In genomic region chr1:135085296-135085871, GRCm38 (mm10) we compare ENCODE assay signal across 11 mouse cellular contexts. TPM values are rescaled to one million over a fixed set of nuclear protein-coding genes. Genes with fewer than 3 reads are reported as not detected.
DNase-seq lines count a peak whose midpoint lies in the region; ATAC-seq and TF ChIP-seq lines count a peak whose summit lies in the region.
"Had no signal": no experiment of that assay in that cellular context is flagged by ENCODE, and none has a peak within 500 bp of the region (broad histone marks: within the 10 kb centered on the region; RNA-seq: fewer than 3 reads in every experiment).

No protein-coding gene starts in this region.

- no peak overlapping the region for H3K4me3 ChIP-seq in heart, embryonic 13.5 days
- H3K4me3 ChIP-seq in ES-E14 (ENCODE audit: insufficient read depth in 1 of 2, low read depth in 1 of 2, low read length in 2 of 2, poor library complexity in 1 of 2, severe bottlenecking in 1 of 2): peak overlapping the region; percentile 31 to 46; a peak in 3 of 4 replicates
- H3K4me3 ChIP-seq in hindbrain, embryonic 11.5 days (ENCODE audit: low read depth, low read length): no peak overlapping the region
- H3K4me3 ChIP-seq: liver, embryonic 13.5 days had no signal

- no peak overlapping the region for H3K9ac ChIP-seq in heart, embryonic 13.5 days
- H3K9ac ChIP-seq in ES-E14 (ENCODE audit: insufficient read depth, low read depth, low read length, poor library complexity, severe bottlenecking): no peak overlapping the region
- no peak overlapping the region for H3K9ac ChIP-seq in hindbrain, embryonic 11.5 days (ENCODE audit: low read depth, low read length)
- H3K9ac ChIP-seq: liver, embryonic 13.5 days had no signal

- H3K4me1 ChIP-seq in heart, embryonic 13.5 days: peaks cover 17% of the 10 kb centered on the region
- peaks cover 3 to 8% of the 10 kb centered on the region in 2 experiments; a peak in 2 of 4 replicates for H3K4me1 ChIP-seq in ES-E14 (ENCODE audit: control insufficient read depth in 2 of 2, insufficient read depth in 2 of 2, low read length in 2 of 2, poor library complexity in 1 of 2)
- H3K4me1 ChIP-seq in hindbrain, embryonic 11.5 days (replicated peaks; ENCODE audit: control insufficient read depth, insufficient read depth, low read length): 0 out of 2 replicates have a peak, but pooled peaks cover 3% of the 10 kb centered on the region
- H3K4me1 ChIP-seq: liver, embryonic 13.5 days had no signal

- peak overlapping the region; percentile 12; the same call in 1 of the 2 replicates for H3K4me2 ChIP-seq in heart, embryonic 13.5 days
- H3K4me2 ChIP-seq in hindbrain, embryonic 11.5 days (replicated peaks; ENCODE audit: low read depth, low read length): 0 out of 2 replicates have a peak overlapping the region, but pooled peaks have one; percentile 9
- H3K4me2 ChIP-seq: liver, embryonic 13.5 days had no signal

- 19% methylated on average over 28 of the region's 28 CpGs for WGBS in heart, embryonic 13.5 days
- 20% methylated on average over 28 of the region's 28 CpGs for whole genome bisulfite sequencing in hindbrain, embryonic 11.5 days

- H3K36me3 ChIP-seq in heart, embryonic 13.5 days: no peaks in the 10 kb centered on the region
- H3K36me3 ChIP-seq in ES-E14 (ENCODE audit: control insufficient read depth, insufficient read depth, low read length, poor library complexity, severe bottlenecking): no peaks in the 10 kb centered on the region
- no peaks in the 10 kb centered on the region for H3K36me3 ChIP-seq in hindbrain, embryonic 11.5 days (ENCODE audit: control insufficient read depth, insufficient read depth, low read length)
- H3K36me3 ChIP-seq: liver, embryonic 13.5 days had no signal

- H3K9me3 ChIP-seq in heart, embryonic 13.5 days: no peaks in the 10 kb centered on the region
- no peaks in the 10 kb centered on the region for H3K9me3 ChIP-seq in ES-E14 (ENCODE audit: control insufficient read depth, insufficient read depth, low read depth, low read length)
- H3K9me3 ChIP-seq in hindbrain, embryonic 11.5 days (ENCODE audit: control insufficient read depth, low read length): no peaks in the 10 kb centered on the region
- H3K9me3 ChIP-seq: liver, embryonic 13.5 days had no signal

- no peak overlapping the region for H3K27ac ChIP-seq in heart, embryonic 13.5 days (replicated peaks)
- H3K27ac ChIP-seq in ES-E14 (ENCODE audit: insufficient read depth, low read depth, low read length, poor library complexity, severe bottlenecking): no peak overlapping the region
- no peak overlapping the region for H3K27ac ChIP-seq in hindbrain, embryonic 11.5 days (ENCODE audit: low read depth, low read length)
- H3K27ac ChIP-seq: liver, embryonic 13.5 days had no signal

- in situ Hi-C loops in ES-E14 (cut with MboI; ENCODE audit: low sequenced_read_pairs in 2 of 2, unreplicated experiment in 2 of 2): no loop called here

- no peak for ATAC-seq in heart, embryonic 13.5 days (ENCODE audit: extremely low read depth, insufficient number of reproducible peaks, low FRiP score, low TSS enrichment)
- ATAC-seq in hindbrain, embryonic 11.5 days (ENCODE audit: low FRiP score): no peak
- peak; percentile 56; the same call in 1 of the 2 replicates for ATAC-seq in megakaryocyte progenitor cell, adult 5-6 weeks (replicated peaks; ENCODE audit: poor library complexity)
- ATAC-seq in frontal cortex, adult (ENCODE audit: low TSS enrichment): no peak

- peaks cover 74% of the 10 kb centered on the region for H3K27me3 ChIP-seq in heart, embryonic 13.5 days (replicated peaks)
- H3K27me3 ChIP-seq in hindbrain, embryonic 11.5 days (ENCODE audit: control insufficient read depth, insufficient read depth, low read length): peaks cover 10% of the 10 kb centered on the region

- DNase-seq in heart, postnatal 14 days: no peak
- no peak for DNase-seq in ES-E14 (ENCODE audit: low read depth, low spot score)
- no peak for DNase-seq in hindbrain, embryonic 11.5 days (ENCODE audit: low spot score)
- no peak for DNase-seq in lung, postnatal 14 days
- DNase-seq in gastrocnemius, adult 8-10 months (ENCODE audit: low spot score in 2 of 2): no peak
- DNase-seq: heart, adult 11 months; liver, embryonic 13.5 days had no signal

- intact Hi-C loops in heart, postnatal 14 days (cut with DNase I): no loop called here

TF ChIP-seq in ES-E14, 5 proteins besides CTCF, POLR2A, EP300 and RAD21:
- TF ChIP-seq HCFC1 (IDR thresholded peaks at IDR 0.05; ENCODE audit: borderline replicate concordance, insufficient read depth, low read length): no peak
- no peak for TF ChIP-seq MAFK (IDR thresholded peaks at IDR 0.05; ENCODE audit: insufficient read depth, low read depth, low read length)
- no peak for TF ChIP-seq ZC3H11A (IDR thresholded peaks at IDR 0.05; ENCODE audit: borderline replicate concordance, low read depth, low read length)
- TF ChIP-seq ZNF384 (IDR thresholded peaks at IDR 0.05; ENCODE audit: low read depth, low read length): no peak
- no peak for TF ChIP-seq CHD2 (IDR thresholded peaks at IDR 0.05; ENCODE audit: low read depth, low read length)

RNA-seq across cellular contexts. Expression of gene Lgr6, which starts 19.7 kb away (rescaled TPM):
- 1.3 and 2.7 TPM in 2 replicates for polyA plus RNA-seq in heart, embryonic 13.5 days (2015; fragmentation: Nextera tagmentation; extraction: Ambion mirVana)
- total RNA-seq in heart, postnatal 14 days (2021): 10 to 100 TPM; 14.5 to 15.5 TPM
- 1.7 TPM in 2 replicates for total RNA-seq in ES-E14 (2012; rRNA removed)
- 0.19 and 0.53 TPM in 2 replicates for polyA plus RNA-seq in hindbrain, embryonic 11.5 days (2014; fragmentation: Nextera tagmentation; extraction: Ambion mirVana)
- total RNA-seq in megakaryocyte progenitor cell, adult 5-6 weeks (2015): 0.05 TPM in 1 of 2 replicates, not detected in the other
- total RNA-seq in megakaryocyte progenitor cell, adult 5-6 weeks (2017): 0.08 TPM in 1 of 2 replicates, not detected in the other
- total RNA-seq in gastrocnemius, adult 8-10 months (2022): under 1 TPM; 0.11 to 0.19 (median 0.17) TPM

RNA-seq across cellular contexts. Expression of gene Ptpn7, which starts 47.1 kb away (rescaled TPM):
- polyA plus RNA-seq in heart, embryonic 13.5 days (2015; fragmentation: Nextera tagmentation; extraction: Ambion mirVana): 1.2 and 1.4 TPM in 2 replicates
- total RNA-seq in heart, postnatal 14 days (2021): 1 to 10 TPM in 1 of 2 experiments, under 1 TPM in 1; 0.72 to 3.3 TPM
- 1.1 and 2.3 TPM in 2 replicates for total RNA-seq in ES-E14 (2012; rRNA removed)
- 1.3 and 2.1 TPM in 2 replicates for polyA plus RNA-seq in hindbrain, embryonic 11.5 days (2014; fragmentation: Nextera tagmentation; extraction: Ambion mirVana)
- total RNA-seq in megakaryocyte progenitor cell, adult 5-6 weeks (2015): 75.0 and 75.4 TPM in 2 replicates
- 103 and 112 TPM in 2 replicates for total RNA-seq in megakaryocyte progenitor cell, adult 5-6 weeks (2017)
- under 1 TPM; 0.12 to 0.22 (median 0.15) TPM for total RNA-seq in gastrocnemius, adult 8-10 months (2022)
- total RNA-seq: layer of hippocampus, adult 18-20 months had no signal

Comparison
In these comparisons a context has a peak if more than half of its experiments do, and no peak if none do; other contexts are left out.
1. H3K4me3 ChIP-seq: peak in ES-E14 (2 of 2); none in heart, embryonic 13.5 days (single experiment) and hindbrain, embryonic 11.5 days (single experiment).
2. RNA of gene Ptpn7, which starts 47.1 kb away (total RNA-seq): 75.0 to 112 TPM in megakaryocyte progenitor cell, adult 5-6 weeks; 0.72 to 3.3 TPM in heart, postnatal 14 days, 1.1 to 2.3 TPM in ES-E14 and 0.12 to 0.22 TPM in gastrocnemius, adult 8-10 months; every median in the first group is over 10 times any median in the second.